Mouse (Mus musculus): ENCODE results near the gene Dner. TPM values are rescaled to one million over a fixed set of nuclear protein-coding genes. Genes with fewer than 3 reads are reported as not detected.

Gene Dner
- polyA plus RNA-seq, 1 experiment from 2014 or later, result 0.89 TPM

DNA sequence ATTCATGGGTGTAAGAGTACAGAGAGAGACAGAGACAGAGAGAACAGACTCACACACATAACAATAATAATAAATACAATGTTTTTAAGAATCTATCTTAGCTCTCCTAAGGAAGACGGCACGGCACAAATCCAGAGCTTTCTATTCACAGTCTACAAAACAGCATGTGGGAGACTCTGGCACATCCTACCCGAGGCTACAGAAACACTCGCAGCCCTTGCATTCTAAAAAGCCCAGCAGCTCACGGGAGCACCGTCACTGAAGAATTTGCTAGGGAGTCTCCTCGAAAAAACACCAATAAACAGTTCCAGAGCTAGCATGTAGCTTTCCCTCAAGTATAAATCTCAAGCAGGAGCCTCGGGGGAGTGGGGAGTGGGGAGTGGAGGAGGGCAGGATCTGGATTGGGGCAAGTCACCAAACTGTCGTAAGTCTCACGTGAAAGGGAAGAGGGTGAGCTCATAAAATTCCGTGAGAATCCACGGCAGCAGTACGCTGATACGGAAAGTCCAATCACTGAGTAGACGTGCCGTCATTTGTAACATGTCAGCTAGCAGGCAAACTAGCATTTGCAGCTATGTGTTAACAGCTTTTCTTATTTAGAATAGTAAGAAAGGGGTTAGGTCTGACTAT lies 76.8 kb downstream of the Dner start:
- H3K4me3 ChIP-seq, result no peak overlapping the region
- no peaks in the 10 kb centered on the region for H3K9me3 ChIP-seq (replicated peaks)
- no peaks in the 10 kb centered on the region for H3K36me3 ChIP-seq
- H3K27me3 ChIP-seq (ENCODE audit: low read depth, poor library complexity, severe bottlenecking), result no peaks in the 10 kb centered on the region
- no peak overlapping the region for H3K27ac ChIP-seq
- 60% methylated on average over 16 of the region's 16 CpGs for WGBS
- peaks cover 9% of the 10 kb centered on the region; the same call in 1 of the 2 replicates for H3K4me1 ChIP-seq
- no peak for DNase-seq (ENCODE audit: low spot score)

DNA sequence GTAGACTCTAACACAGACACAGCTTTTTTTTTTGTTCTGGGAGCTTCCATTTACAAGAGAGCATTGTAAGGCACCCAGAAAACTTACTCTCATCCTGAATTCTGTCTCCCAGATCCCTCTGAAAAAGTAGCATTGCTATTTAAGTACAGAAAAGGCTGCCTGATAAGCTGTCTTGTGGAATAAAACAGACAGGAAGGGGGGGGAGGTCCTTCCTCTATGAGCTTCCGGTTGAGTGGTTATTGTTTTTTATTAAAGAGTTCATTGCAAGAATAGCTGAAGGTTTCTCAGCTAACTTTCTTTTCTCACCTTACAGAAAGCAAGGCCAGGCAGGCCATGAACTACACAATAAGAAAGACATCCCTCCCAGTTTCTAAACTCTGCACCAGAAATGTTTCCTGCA lies 77.9 kb downstream of the Dner start:
- no peaks in the 10 kb centered on the region for H3K36me3 ChIP-seq
- no peaks in the 10 kb centered on the region for H3K9me3 ChIP-seq (replicated peaks)
- WGBS, result 88% methylated on average over 1 of the region's 1 CpGs
- H3K27ac ChIP-seq, result no peak overlapping the region
- H3K4me1 ChIP-seq, result peaks cover 5% of the 10 kb centered on the region; the same call in 1 of the 2 replicates
- H3K4me3 ChIP-seq, result no peak overlapping the region
- no peak for DNase-seq (ENCODE audit: low spot score)
- H3K27me3 ChIP-seq (ENCODE audit: low read depth, poor library complexity, severe bottlenecking), result no peaks in the 10 kb centered on the region

DNA sequence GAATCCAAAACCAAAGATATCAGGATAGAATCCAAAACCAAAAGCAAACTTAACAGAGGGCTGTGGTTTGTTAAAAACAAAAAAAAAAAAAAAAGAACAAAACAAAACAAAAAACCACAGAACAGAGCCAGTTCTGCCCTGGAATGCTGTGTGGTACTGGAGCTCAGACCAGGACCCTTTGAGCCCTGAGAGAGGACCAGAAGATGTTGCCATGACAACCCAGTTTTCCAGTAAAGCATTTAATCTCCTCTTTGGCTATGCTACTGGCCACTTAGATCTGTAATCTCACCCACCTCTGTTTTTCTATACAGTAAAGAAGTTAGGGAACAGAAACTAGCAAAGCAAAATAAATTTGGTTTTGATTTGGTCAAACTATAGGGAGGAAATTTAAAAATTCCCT lies 79.9 kb downstream of the Dner start:
- no peak for DNase-seq (ENCODE audit: low spot score)
- no peaks in the 10 kb centered on the region for H3K4me1 ChIP-seq

GRCm38 (mm10) chr1:84614596-84614995 lies 81.4 kb downstream of the Dner start:
- Histone ChIP-seq H3K36me3 (no peaks in the 10 kb centered on the region), H3K9me3 (replicated peaks) (no peaks in the 10 kb centered on the region), H3K27ac (no peak overlapping the region), H3K4me1 (no peaks in the 10 kb centered on the region), H3K27me3 (ENCODE audit: low read depth, poor library complexity, severe bottlenecking) (no peaks in the 10 kb centered on the region), H3K4me3 (no peak overlapping the region)
- WGBS, result 87% methylated on average over 7 of the region's 7 CpGs
- DNase-seq (ENCODE audit: low spot score), result no peak

More for the DNA sequence above, 79.9 kb downstream of the Dner start:
- Histone ChIP-seq H3K4me3 (no peak overlapping the region), H3K9me3 (replicated peaks) (no peaks in the 10 kb centered on the region), H3K27ac (no peak overlapping the region), H3K27me3 (ENCODE audit: low read depth, poor library complexity, severe bottlenecking) (no peaks in the 10 kb centered on the region), H3K36me3 (no peaks in the 10 kb centered on the region)

DNA sequence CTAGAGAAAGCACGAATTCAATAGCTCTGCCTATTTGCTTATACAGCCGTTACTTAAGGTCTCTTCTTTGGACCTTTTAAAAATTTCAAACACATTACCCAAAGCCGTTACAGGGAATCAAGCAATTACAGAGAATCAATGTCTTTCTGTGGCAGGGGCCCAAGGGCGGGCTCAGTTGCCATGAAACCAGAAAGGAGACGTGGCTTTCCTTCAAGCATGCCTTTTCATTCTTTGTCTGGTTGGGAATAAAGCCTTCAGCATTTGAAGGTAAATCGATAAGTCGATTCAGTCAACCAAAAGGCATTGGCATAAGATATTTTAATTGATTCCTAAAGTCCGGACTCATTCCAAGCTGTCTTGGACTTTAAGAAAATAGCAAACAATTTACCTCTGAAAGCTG lies 82.9 kb downstream of the Dner start:
- WGBS, result 87% methylated on average over 8 of the region's 8 CpGs
- no peak overlapping the region for H3K27ac ChIP-seq
- DNase-seq (ENCODE audit: low spot score), result no peak
- no peaks in the 10 kb centered on the region for H3K36me3 ChIP-seq
- H3K27me3 ChIP-seq (ENCODE audit: low read depth, poor library complexity, severe bottlenecking), result no peaks in the 10 kb centered on the region
- H3K4me1 ChIP-seq, result no peaks in the 10 kb centered on the region
- H3K9me3 ChIP-seq (replicated peaks), result no peaks in the 10 kb centered on the region
- no peak overlapping the region for H3K4me3 ChIP-seq

GRCm38 (mm10) chr1:84611331-84611730 lies 84.7 kb downstream of the Dner start:
- Histone ChIP-seq H3K4me1 (no peaks in the 10 kb centered on the region), H3K4me3 (no peak overlapping the region), H3K27me3 (ENCODE audit: low read depth, poor library complexity, severe bottlenecking) (no peaks in the 10 kb centered on the region), H3K27ac (no peak overlapping the region), H3K9me3 (replicated peaks) (no peaks in the 10 kb centered on the region), H3K36me3 (no peaks in the 10 kb centered on the region)
- 97% methylated on average over 3 of the region's 3 CpGs for WGBS
- no peak for DNase-seq (ENCODE audit: low spot score)

DNA sequence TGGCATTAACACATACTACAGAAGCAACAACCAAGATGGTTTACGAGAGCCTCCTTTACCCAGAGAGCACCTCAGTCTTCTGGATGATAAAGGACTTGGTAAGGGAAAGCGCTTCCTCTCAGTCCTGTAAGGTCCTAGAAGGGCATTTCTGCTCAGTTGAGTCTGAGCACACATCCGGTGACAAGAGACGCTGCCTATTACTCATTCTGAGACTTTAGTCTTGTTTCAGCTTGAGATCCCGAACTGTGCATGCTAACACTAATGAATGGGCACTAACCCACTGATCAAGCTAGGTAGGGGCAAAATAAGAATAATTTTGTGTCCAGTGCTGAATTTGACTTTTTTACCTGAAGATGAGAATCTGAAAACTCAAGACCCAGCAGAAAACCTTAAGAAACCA lies 97.0 kb downstream of the Dner start:
- no peaks in the 10 kb centered on the region for H3K4me1 ChIP-seq
- H3K4me3 ChIP-seq, result no peak overlapping the region
- no peaks in the 10 kb centered on the region for H3K36me3 ChIP-seq
- no peak overlapping the region for H3K27ac ChIP-seq
- no peaks in the 10 kb centered on the region for H3K9me3 ChIP-seq (replicated peaks)
- no peak for DNase-seq (ENCODE audit: low spot score)
- 89% methylated on average over 5 of the region's 5 CpGs for WGBS
- H3K27me3 ChIP-seq (ENCODE audit: low read depth, poor library complexity, severe bottlenecking), result no peaks in the 10 kb centered on the region

DNA sequence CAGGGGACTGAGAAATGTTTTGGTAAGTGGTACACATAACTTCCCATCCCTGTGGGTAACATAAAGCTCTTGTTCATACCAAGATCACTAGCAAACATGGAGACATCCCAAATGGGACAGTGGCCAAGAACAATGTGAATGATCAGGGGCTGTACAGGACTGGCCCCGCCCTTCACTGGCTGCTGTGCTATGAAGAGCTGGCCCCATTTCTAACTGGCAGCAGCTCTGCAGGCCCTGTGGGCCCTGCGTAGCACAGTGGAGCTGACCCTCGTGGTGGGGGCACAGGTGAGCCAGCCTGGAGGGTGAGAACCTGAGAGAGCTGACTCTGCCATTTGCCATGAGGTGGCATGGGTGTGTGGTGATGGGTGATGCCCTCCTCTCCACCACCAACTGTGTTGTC lies 100.0 kb downstream of the Dner start:
- no peak for DNase-seq (ENCODE audit: low spot score)
- Histone ChIP-seq H3K4me1 (no peaks in the 10 kb centered on the region), H3K4me3 (no peak overlapping the region), H3K27ac (no peak overlapping the region), H3K9me3 (replicated peaks) (no peaks in the 10 kb centered on the region), H3K27me3 (ENCODE audit: low read depth, poor library complexity, severe bottlenecking) (no peaks in the 10 kb centered on the region), H3K36me3 (no peaks in the 10 kb centered on the region)
- WGBS, result 91% methylated on average over 3 of the region's 3 CpGs

- Histone ChIP-seq H3K4me1 (no peaks in the 10 kb centered on the region), H3K27me3 (ENCODE audit: low read depth, poor library complexity, severe bottlenecking) (peaks cover 4% of the 10 kb centered on the region; the same call in 1 of the 2 replicates), H3K36me3 (no peaks in the 10 kb centered on the region), H3K4me3 (no peak overlapping the region), H3K9me3 (replicated peaks) (no peaks in the 10 kb centered on the region), H3K27ac (no peak overlapping the region)
- DNase-seq (ENCODE audit: low spot score), result no peak
- 91% methylated on average over 3 of the region's 3 CpGs for WGBS
Observed at GRCm38 (mm10) chr1:84592394-84592793, 103.6 kb downstream of the Dner start.

GRCm38 (mm10) chr1:84590534-84590933 lies 105.5 kb downstream of the Dner start:
- Histone ChIP-seq H3K27me3 (ENCODE audit: low read depth, poor library complexity, severe bottlenecking) (peaks cover 4% of the 10 kb centered on the region; the same call in 1 of the 2 replicates), H3K4me1 (peaks cover 2% of the 10 kb centered on the region), H3K9me3 (replicated peaks) (no peaks in the 10 kb centered on the region), H3K4me3 (no peak overlapping the region), H3K27ac (no peak overlapping the region), H3K36me3 (no peaks in the 10 kb centered on the region)
- no peak for DNase-seq (ENCODE audit: low spot score)
- WGBS, result 86% methylated on average over 9 of the region's 9 CpGs

- H3K4me1 ChIP-seq, result peaks cover 7% of the 10 kb centered on the region
- DNase-seq (ENCODE audit: low spot score), result peak; percentile 40
- 23% methylated on average over 6 of the region's 6 CpGs for WGBS
- H3K4me3 ChIP-seq, result no peak overlapping the region
- no peaks in the 10 kb centered on the region for H3K36me3 ChIP-seq
- H3K27ac ChIP-seq, result no peak overlapping the region
- peaks cover 4% of the 10 kb centered on the region; the same call in 1 of the 2 replicates for H3K27me3 ChIP-seq (ENCODE audit: low read depth, poor library complexity, severe bottlenecking)
- no peaks in the 10 kb centered on the region for H3K9me3 ChIP-seq (replicated peaks)
Observed at GRCm38 (mm10) chr1:84585434-84585833, 110.6 kb downstream of the Dner start.

DNA sequence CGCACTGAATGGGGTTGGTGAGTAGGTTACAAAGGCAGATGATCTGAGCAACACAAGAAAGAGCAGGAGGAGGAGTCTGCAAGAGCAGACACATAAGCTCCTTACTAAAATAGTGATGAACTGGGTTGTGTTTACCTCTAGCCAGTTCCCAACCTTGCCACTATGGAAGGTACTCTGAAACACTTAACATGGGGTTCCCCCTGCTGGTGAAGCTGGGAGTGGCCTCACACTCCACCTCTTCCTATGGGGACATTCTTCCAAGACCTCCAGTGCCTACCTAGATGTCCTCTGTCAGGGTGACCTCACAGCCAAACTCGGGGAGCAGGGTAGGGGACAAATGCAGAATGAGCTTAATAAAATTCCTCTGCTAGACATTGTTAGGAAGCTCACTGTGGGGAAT lies 114.2 kb downstream of the Dner start:
- Histone ChIP-seq H3K27ac (no peak overlapping the region), H3K36me3 (no peaks in the 10 kb centered on the region), H3K9me3 (replicated peaks) (no peaks in the 10 kb centered on the region), H3K4me3 (no peak overlapping the region), H3K4me1 (peaks cover 7% of the 10 kb centered on the region), H3K27me3 (ENCODE audit: low read depth, poor library complexity, severe bottlenecking) (no peaks in the 10 kb centered on the region; the same call in 1 of the 2 replicates)
- WGBS, result 66% methylated on average over 2 of the region's 2 CpGs
- DNase-seq (ENCODE audit: low spot score), result peak; percentile 40

DNA sequence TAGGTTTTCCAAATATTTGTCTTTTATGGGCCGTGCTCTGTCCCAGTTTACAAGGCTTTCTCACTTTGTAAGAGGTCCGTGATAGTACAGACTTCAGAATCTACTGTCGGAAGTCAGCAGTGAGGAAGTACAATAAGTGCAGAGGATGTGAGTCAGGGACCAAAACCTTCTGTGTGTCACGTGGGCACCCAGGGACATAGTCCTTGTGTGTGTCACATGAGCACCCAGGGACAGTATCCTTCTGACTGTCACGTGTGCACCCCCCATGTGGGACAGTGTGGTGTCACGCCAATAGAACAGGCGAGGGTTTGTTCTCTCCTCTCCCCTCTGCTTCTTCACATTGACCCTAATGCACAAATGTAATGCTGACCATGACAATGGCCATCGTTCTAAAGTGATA lies 134.2 kb downstream of the Dner start:
- Histone ChIP-seq H3K36me3 (no peaks in the 10 kb centered on the region), H3K27ac (no peak overlapping the region), H3K4me3 (no peak overlapping the region), H3K9me3 (replicated peaks) (no peaks in the 10 kb centered on the region), H3K27me3 (ENCODE audit: low read depth, poor library complexity, severe bottlenecking) (peaks cover 48% of the 10 kb centered on the region; the same call in 1 of the 2 replicates), H3K4me1 (no peaks in the 10 kb centered on the region)
- DNase-seq (ENCODE audit: low spot score), result no peak
- 83% methylated on average over 8 of the region's 8 CpGs for WGBS

- H3K27ac ChIP-seq, result no peak overlapping the region
- no peaks in the 10 kb centered on the region for H3K4me1 ChIP-seq
- 91% methylated on average over 4 of the region's 4 CpGs for WGBS
Observed at GRCm38 (mm10) chr1:84561387-84561786, 134.6 kb downstream of the Dner start.

More at GRCm38 (mm10) chr1:84561387-84561786, 134.6 kb downstream of the Dner start:
- no peaks in the 10 kb centered on the region for H3K36me3 ChIP-seq
- no peak for DNase-seq (ENCODE audit: low spot score)
- no peak overlapping the region for H3K4me3 ChIP-seq
- H3K9me3 ChIP-seq (replicated peaks), result no peaks in the 10 kb centered on the region
- peaks cover 53% of the 10 kb centered on the region; the same call in 1 of the 2 replicates for H3K27me3 ChIP-seq (ENCODE audit: low read depth, poor library complexity, severe bottlenecking)

Measured in limb, embryonic 10.5 days (tissue).